Mouse (Mus musculus): ENCODE data around the gene Pgm2. TPM values are rescaled to one million over a fixed set of nuclear protein-coding genes. Genes with fewer than 3 reads are reported as not detected.

The Pgm2 gene
- polyA plus RNA-seq, 1 experiment = 9.2 TPM

DNA sequence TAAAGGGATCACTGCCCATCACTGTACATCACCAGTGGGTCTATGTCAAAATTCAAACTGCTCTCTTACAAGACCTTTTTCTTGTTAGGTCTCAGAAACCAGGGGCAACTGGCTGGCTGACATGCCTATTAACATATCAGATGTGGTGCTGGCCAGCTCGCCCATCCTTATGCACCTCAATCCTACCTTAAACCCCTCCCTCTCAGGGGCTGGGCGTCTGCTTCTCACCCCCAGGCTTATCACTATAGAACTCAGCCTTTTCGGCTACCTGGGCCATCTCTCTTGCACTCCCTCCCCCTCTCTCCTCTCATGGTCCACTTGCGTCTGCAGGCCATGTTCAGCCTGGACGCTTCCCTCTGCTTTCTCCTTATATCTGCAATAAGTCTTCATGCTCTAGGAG lies 38.8 kb downstream of the Pgm2 start:
- no peak for DNase-seq (ENCODE audit: extremely low spot score in 1 of 2, low spot score in 1 of 2)

DNA sequence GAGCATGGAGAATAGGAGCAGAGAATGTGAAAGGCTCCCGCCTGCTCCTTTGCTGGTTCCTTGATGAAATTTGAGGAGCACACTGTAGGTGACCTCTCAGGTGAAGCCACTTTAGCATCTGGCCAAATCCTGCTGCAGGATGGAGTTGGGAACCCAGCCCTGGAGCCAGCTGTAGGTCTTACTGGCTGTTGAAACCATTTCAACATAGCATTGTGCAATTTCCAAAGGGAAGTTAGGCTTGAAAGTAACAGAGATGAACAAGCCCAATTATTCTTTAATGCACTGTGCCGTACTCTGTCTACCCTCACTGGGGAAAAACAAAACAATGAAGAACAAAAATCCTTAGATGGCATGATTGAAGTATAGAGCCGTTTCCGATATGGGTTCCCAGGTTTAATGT lies 41.2 kb downstream of the Pgm2 start:
- no peak for DNase-seq (ENCODE audit: extremely low spot score in 1 of 2, low spot score in 1 of 2)

DNA sequence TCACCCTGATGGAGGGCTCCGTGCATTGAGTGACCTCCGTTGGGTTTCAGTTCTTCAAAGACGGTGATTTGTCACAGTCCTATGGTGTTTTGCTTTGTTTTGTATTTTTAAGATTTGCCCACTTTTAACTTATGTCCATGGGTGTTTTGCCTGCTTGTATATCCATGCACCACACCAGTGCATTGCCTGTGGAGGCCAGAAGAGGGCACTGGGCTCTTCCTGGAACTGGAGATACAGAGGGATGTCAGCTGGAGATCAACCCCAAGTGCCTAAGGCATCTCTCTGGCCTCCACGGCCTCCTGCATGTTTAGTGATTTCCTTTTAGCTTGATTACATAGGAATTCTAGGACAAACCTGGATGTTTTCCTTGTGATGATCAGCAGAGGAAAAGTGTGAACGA lies 43.6 kb downstream of the Pgm2 start:
- no peak for DNase-seq (ENCODE audit: extremely low spot score in 1 of 2, low spot score in 1 of 2)

DNA sequence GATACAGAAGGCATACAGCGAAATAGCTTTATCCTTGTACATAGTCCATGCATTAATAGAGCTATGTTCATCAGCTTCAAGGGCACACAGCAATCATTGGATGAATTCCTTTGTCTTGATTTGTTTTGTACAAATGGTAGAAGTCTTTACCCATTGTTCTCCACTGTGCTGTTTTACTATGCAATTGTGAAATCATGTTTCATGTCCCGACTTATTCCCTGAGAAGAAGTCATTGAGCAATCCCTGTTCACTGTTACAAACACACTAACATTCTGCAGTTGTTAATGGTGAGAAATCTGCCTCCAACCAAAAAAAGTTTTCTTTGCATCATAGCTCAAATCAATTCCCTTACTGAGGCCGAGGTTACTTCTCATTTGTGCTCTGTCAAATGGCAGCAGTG lies 47.5 kb downstream of the Pgm2 start:
- DNase-seq (ENCODE audit: extremely low spot score in 1 of 2, low spot score in 1 of 2) = no peak

DNA sequence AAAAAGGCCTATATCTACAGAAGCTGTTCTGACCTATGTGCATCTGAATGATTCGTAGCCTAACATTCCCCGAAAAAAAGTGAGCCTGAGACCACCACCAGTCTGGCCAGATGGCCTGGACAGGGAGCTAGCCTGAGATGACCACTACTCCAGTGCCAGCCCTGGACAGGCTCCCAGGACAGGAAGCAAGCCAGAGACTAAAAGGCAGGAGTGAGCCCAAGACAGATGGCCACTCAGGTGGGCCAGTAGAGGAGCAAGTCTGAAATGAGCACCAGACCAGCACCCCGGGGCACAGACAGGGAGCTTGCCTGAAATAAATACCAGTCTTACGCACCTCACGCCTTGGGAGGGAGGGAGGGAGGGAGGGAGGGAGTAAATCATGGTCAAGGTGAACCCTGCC lies 51.6 kb downstream of the Pgm2 start:
- no peak for DNase-seq (ENCODE audit: extremely low spot score in 1 of 2, low spot score in 1 of 2)

DNA sequence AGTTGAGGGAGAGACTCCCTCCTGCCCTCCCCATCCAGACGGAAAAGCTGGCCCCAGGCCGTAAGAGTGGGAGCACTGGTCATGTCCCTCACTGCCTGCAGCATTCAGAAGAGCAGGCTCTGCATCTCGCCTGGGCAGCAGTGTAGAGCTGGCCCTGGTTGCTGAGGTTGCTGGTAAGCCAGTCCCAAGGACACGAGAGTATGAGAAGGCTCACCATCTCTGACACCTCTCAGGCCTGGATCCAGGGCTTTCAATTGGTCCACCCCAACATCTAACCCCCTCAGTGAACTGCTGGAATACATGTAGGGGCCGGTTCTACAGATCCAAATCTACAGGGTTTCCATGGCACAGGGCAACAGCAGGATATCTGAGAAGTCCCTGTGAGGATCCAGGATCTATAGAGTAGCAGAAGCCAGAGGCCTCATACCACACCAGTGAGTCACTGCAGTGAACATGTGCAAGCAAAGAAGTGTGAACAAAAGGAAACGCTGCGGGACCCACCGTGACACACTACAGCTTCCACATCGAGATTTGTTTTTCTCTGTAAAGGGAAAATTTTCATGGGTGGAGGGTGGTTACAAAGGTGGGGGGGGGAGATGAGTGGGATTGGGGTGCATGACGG lies 53.7 kb downstream of the Pgm2 start:
- DNase-seq (ENCODE audit: extremely low spot score in 1 of 2, low spot score in 1 of 2) = no peak

DNA sequence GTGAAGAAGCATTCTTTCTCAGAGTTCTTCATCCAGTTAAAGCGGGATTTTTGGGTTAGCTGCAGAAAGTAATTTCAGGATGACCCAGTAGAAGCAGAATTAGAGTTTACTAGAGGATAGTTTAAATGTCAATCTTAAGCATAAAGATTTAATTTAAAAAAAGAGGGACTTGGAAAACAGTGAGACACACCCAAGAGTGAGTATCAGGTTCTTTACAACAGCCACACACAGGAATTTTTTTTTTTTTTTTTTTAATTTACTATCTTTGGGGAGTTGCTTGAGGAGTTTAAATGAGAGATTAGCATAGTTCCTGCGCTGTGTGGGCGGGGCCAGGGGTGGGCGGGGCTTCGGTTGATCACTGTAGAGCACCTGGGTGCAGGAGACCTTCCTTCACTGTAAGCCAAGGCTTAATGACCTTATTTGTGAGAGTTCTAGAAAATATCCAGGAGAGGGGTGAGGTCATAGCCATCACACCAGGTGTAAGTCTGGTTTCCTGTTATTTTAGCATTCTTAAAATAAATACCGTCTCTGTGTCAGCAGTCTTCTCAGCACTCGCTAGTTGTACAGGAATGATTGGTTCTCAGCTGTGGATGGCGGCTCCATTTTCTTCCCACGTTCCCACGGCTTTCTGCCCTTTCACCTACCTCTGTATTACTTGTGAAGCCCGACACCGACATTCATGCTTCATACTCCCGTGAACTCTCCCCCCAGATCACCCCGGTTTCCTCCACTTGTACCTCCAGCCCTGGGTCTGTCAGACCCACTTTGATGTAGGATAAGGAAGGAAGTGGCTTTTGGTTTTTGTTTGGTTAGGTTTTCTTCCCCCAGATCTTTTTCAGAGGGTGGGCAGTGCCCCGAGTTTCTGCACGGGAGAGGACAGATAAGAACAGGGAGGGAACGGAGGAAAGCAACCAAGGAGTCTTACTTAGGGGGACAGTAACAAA lies 56.7 kb downstream of the Pgm2 start:
- no peak for DNase-seq (ENCODE audit: extremely low spot score in 1 of 2, low spot score in 1 of 2)

DNA sequence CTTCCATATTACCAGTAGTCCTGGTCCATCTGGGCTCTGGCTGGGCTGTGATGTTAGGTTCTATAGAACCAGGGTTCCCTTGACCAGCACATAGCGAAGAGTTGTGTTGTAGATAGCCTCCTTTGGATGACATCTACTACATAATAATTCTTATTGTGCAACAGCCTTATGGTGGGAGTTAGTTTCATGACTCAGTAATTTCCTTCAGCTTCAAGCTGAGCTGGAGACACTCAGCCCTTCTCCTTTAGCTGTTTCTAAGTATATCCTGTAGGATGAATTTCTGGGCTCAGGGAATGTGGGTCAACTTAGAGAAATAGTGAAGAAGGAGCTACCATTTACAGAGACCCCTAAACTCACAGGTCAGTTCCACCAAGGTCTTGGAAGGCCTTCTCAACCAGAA lies 60.6 kb downstream of the Pgm2 start:
- peak in 1 of 2 experiments; percentile 44 for DNase-seq (ENCODE audit: extremely low spot score in 1 of 2, low spot score in 1 of 2)

DNA sequence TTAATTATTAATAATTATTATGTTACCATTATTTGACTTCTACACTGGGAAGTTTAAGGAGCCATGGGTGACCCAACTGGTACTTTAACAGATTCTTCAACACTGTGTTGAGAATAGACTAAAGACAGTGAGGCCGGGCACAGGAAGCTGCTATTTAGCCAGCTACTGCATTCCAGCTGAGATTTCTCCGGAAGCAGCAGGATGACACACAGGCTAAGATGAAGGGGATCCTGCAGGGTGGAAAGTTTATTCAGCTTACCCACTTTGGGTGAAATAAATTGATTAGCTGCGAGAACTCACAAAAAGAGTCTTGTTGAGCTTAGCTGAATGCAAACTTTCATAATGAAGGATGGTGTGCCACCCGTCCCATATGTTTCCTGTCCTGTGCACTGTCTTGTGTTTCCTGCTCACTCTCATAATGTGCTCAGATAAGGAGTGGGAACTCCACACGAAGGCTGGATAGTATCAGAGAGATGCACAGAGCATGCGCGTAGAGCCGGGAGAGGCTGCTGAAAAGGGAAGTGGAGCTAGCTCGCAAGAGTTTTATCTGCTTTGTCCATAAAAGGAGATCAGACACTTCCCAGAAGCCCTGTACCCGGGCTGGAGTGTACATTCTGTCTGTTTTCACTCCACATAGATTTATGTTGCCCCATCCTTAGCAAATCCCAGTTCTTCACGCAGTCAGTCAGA lies 63.3 kb downstream of the Pgm2 start, which contains the start of gene Tbc1d1:
TSS of gene Tbc1d1 (plus strand) at position 445 of the 690 bp plus-strand sequence.
- DNase-seq (ENCODE audit: extremely low spot score in 1 of 2, low spot score in 1 of 2) = peak in 1 of 2 experiments; percentile 26

DNA sequence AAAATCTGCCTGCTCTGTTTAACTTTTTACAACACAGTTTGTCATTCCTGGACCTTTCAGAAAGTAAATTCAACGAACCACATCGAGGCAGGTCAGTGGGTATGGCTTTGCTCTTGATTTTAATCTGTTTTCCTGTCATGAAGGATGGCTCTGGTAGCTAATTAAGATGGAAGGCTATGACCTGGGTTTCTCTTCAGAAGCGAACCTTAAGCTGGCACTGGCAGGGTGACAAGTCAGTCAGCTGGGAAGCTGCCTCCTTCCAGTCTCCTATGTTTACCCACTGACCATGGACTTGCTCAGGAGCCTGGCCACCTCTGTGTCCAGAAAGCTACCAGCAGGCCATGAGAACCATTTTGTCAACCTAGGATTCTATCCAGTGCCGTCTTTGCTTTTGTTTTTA lies 63.8 kb downstream of the Pgm2 start:
- no peak for DNase-seq (ENCODE audit: extremely low spot score in 1 of 2, low spot score in 1 of 2)

DNA sequence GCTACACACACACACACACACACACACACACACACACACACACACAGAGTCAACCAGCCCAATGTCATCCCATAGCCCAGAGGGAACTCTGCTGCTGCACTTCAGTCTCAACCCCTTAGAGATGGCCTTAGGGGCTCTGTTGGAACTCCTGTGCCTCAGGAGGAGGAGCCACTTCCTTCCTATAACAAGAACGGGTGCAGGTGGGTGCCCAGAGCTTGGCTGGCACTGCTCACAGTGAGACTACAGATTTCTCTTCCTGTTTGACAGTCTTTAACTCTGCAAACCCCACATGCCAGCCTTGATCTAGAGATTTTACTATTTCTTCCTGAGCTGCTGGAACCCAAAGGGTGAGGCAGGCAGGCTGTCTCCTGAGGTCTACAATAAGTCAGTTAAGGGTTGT lies 65.2 kb downstream of the Pgm2 start:
- no peak for DNase-seq (ENCODE audit: extremely low spot score in 1 of 2, low spot score in 1 of 2)

DNA sequence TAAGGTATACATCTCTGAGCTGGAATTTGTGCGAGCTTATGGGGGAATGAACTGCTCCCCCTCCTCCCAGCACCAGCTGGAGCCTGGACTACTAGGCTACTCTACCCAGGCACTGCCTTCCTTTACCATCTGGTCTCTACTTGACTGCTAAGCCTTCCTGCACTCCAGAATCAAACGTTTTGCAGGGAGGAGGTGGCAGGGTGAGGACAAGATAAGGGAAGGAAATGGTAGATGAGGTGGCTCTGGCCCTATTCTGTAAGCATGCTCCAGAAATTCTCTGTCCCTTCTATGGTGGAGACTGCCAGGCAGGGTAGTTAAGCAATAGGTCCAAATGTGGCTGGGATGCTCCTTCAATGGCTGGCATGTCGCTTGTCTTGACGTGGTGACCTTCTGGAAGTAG lies 65.8 kb downstream of the Pgm2 start:
- DNase-seq (ENCODE audit: extremely low spot score in 1 of 2, low spot score in 1 of 2) = no peak

DNA sequence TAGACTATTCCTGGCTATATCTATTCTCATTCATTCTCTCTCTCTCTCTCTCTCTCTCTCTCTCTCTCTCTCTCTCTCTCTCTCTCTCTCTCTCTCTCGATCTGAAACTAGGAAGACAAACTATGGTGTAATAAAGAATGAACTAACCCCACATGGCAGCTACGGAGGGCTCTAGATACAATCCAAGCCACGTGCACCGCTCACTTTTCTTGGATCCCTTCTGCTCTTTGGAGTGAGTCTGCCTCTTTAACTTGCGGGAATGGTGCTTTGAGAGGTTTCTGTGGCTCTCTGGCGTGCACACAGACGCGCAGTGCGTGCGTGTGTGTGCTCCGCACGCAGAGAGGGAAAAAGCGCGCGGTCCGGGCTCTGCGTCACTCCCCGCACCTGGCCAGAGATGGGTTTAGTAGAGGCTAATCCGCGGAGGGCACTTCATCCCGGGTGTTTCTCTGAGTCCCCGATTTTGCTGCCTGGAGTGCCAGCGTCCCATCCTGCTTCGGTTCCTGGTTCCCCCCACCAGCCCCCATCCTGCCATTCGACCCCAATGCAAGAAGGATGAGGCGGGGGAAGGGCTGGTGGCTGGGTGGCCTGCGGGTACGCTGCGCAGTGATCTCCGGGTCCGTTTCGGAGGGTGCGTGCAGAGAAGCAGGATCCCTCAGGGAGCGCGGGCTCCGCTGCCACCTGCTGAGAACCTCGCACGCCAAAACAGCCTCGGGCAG lies 66.5 kb downstream of the Pgm2 start:
- DNase-seq (ENCODE audit: extremely low spot score in 1 of 2, low spot score in 1 of 2) = peak; percentile 29 to 61

DNA sequence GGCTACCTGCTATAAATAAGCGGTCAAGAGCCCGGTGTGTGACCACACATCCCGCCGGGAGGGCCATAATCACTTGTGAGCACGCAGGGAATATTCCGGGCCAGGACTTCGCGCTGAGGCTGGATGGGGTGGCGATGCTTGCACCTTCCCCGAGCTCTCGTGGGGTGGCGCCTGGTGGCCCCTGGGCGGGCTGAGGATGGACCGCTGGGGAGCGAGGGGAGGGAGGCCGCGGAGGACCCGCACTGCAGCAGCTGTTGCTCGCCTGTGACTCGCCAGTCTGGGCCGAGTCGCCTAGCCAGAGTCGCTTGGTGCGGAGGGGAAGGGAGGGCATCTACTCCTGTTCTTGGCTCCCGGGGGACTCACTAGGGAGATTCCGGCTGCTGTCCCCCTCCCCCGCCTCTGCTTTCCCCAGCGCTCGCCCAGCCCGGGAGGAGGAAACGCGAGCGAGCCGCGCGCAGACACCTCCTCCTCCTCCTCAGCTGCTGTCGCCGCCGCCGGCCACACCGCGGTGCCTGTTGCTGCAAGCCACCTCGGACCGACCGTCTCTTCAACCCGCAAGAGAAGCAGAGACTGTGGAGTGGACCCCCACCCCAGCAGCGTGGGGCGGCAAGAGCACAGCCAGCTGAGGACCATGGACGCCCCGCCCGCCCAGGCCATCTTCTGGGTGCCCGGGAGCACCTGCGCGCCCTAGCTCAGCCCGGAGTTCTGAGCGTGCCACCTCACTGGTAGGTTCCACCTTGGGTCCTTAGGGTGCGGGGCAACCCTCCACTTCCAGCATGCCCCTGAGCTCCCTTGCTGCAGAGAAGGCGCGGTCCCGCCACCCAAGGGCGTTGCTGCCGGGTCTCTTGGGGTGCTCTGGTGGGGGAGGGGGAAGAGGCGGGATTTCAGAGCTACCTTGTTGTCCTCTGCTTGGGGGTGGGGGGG lies 67.3 kb downstream of the Pgm2 start:
- DNase-seq (ENCODE audit: extremely low spot score in 1 of 2, low spot score in 1 of 2) = peak in 1 of 2 experiments; percentile 72

DNA sequence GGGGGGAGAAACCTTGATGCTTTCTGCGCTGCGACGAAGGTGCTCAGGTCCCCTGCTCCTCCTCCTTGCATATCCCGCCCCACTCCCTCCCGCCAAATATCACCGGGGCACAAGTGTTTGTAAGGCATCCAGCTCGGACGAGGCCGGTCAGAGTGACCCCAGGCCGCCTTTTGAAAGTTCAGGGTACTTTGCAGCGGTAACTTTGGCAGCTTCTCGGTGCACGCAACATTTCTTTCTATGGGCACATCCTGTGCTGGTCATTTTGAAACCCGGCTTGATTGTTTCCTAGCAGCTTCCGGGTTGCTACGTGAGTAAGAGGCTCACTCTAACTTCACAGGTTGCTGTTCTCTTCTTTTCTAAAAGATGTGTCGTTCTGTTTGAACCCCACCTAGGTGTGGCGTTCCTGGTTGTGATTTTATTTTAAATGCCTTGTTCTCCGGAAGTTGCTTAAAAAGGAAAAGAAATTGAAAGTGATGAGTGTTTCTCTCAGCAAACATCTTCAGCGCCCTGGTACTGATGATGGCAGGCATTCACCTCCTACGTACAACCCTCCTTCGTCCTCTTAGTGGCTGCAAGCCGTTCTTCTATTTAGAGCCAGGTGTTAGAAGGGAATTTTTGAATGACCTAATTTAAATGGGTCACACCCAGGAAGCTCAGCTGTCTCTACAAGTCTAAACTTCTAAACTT lies 68.1 kb downstream of the Pgm2 start:
- DNase-seq (ENCODE audit: extremely low spot score in 1 of 2, low spot score in 1 of 2) = no peak

DNA sequence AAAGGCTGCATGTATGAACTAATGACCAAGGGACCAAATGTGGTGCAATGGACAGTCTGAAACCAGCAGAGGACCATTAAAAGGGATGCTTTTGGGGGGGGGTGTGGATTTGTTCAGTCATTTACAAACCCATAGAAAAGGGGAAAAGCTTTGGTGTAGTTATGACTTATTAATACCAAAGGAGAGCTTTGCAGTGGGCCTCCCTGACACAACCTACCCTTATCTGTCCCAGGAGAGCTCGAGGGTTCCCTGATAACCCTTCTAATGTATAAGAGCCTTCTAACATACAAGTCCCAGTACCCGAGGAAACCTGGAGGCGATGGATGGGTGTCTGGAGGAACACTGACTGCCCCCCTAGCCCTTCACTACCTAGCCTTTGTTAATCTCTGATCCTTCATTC lies 69.2 kb downstream of the Pgm2 start:
- no peak for DNase-seq (ENCODE audit: extremely low spot score in 1 of 2, low spot score in 1 of 2)

DNA sequence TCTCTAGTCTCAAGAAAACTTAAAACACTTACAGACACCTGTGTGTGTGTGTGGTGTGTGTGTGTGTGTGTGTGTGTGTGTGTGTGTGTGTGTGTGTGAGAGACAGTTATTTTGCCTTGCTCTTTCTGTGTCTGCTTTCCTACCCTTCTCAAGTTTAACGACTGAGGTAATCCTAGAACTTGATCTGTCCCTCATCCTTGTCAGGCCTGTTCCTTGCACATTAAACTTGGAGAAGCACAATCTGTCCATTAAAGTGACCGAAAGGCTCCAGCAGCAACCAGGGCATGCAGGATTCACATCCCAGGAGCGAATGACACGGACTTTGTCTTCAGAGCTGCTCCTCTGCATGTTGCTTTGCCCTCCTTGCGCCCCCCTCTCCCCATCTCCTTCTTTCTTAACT lies 69.8 kb downstream of the Pgm2 start:
- DNase-seq (ENCODE audit: extremely low spot score in 1 of 2, low spot score in 1 of 2) = no peak

DNA sequence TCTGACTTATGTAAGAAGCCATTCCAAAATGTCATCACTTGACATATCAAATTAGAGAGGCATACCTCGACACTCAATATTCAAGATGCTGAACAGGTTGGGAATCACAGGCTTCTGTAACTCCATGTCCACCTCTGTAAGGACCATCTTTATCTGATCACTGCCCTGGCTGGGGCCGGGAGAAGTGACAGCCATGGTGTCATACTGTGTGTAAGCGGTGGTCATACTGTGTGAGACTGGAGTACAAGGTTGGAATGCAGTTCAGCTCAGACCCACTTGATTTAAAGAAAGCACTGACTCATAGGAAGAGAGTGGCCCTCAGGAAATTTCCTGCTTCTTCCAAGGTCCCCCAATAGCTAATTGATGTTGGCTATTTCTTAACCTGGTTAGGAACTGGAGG lies 71.7 kb downstream of the Pgm2 start:
- no peak for DNase-seq (ENCODE audit: extremely low spot score in 1 of 2, low spot score in 1 of 2)

DNA sequence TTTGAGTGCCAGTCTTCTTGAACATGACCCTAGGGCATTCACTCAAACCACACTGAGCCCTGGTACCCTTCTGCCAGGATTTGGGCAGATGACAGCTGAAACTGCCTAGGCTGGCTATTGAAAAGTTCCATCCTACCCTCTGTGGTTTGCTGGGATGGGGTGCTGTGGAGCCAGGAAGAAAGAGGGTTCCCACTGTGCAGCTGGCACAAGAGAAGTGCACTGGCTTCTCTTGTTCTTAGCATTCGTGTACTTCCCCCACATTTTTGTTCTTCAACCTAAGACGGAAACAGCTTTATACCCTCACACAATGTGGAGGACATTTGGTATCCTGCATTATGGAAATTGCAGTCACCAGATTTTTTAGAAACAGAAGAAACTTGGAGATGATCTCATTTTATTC lies 73.1 kb downstream of the Pgm2 start:
- DNase-seq (ENCODE audit: extremely low spot score in 1 of 2, low spot score in 1 of 2) = no peak
